Mouse (Mus musculus) ES-Bruce4 (cell line): ENCODE data around the gene Fam129b. TPM values are rescaled to one million over a fixed set of nuclear protein-coding genes. Genes with fewer than 3 reads are reported as not detected.

ENCODE experiments used
- H3K27ac ChIP-seq: 2 replicates; pipeline ENCODE4 v1.5.1; 2012; ENCODE audit warnings: low read length, inconsistent platforms; ENCODE audit not compliant: insufficient read depth
- H3K27me3 ChIP-seq: 2 replicates; pipeline ENCODE4 v1.6.1; 2012; ENCODE audit warnings: mild to moderate bottlenecking, low read length, inconsistent platforms; ENCODE audit not compliant: control insufficient read depth, poor library complexity, insufficient read depth, severe bottlenecking
- H3K36me3 ChIP-seq: 2 replicates; pipeline ENCODE4 v1.6.1; 2012; ENCODE audit warnings: inconsistent platforms, mild to moderate bottlenecking, low read length, moderate library complexity; ENCODE audit not compliant: control insufficient read depth, poor library complexity, insufficient read depth, severe bottlenecking
- H3K4me1 ChIP-seq: one replicate; pipeline ENCODE4 v1.8.1; 2011; ENCODE audit warnings: low read length; ENCODE audit not compliant: control insufficient read depth, insufficient read depth
- H3K4me3 ChIP-seq: 2 replicates; pipeline ENCODE4 v1.5.1; 2011; ENCODE audit warnings: low read depth, mild to moderate bottlenecking, low read length
- H3K9ac ChIP-seq: 2 replicates; pipeline ENCODE4 v1.6.1; 2012; ENCODE audit warnings: low read depth, mild to moderate bottlenecking, inconsistent platforms; ENCODE audit not compliant: poor library complexity, severe bottlenecking
- H3K9me3 ChIP-seq: replicated peaks from 2 replicates; pipeline ENCODE4 v1.6.1; 2012; ENCODE audit warnings: mild to moderate bottlenecking, low read length, inconsistent platforms; ENCODE audit not compliant: control insufficient read depth, poor library complexity, insufficient read depth, severe bottlenecking
- CTCF ChIP-seq: IDR thresholded peaks from one replicate; pipeline ENCODE4 v1.8.1; 2011; ENCODE audit warnings: low read depth, low read length
- EP300 ChIP-seq: IDR thresholded peaks from 2 replicates; pipeline ENCODE4 v1.6.1; 2011; ENCODE audit warnings: low read depth, low read length; ENCODE audit not compliant: insufficient read depth
- POLR2A ChIP-seq: IDR thresholded peaks from one replicate; pipeline ENCODE4 v1.8.1; 2011; ENCODE audit warnings: low read length; ENCODE audit not compliant: insufficient read depth
- polyA plus RNA-seq: library from polyadenylated mRNA; stranded (reverse); fragments of >200 nt; gene quantifications from 2 replicates; pipeline ENCODE4 v1.2.4, GENCODE M21; 2011; ENCODE audit warnings: low read depth; ENCODE audit not compliant: missing spikeins, insufficient read depth, insufficient read length

Fam129b gene
- polyA plus RNA-seq, 1 experiment, result 65.5 TPM

GRCm38 (mm10) chr2:32881723-32882122, 5.8 kb downstream of the Fam129b start:
- Histone ChIP-seq H3K9ac (no peak overlapping the region), H3K9me3 (no peaks in the 10 kb centered on the region), H3K27ac (no peak overlapping the region), H3K4me1 (peaks cover 10% of the 10 kb centered on the region), H3K36me3 (no peaks in the 10 kb centered on the region), H3K4me3 (no peak overlapping the region), H3K27me3 (no peaks in the 10 kb centered on the region)
- TF ChIP-seq POLR2A (no peak), CTCF (no peak), EP300 (no peak)

GRCm38 (mm10) chr2:32882283-32883043, 6.5 kb downstream of the Fam129b start:
- Histone ChIP-seq H3K4me1 (peaks cover 10% of the 10 kb centered on the region), H3K27me3 (no peaks in the 10 kb centered on the region), H3K9ac (no peak overlapping the region), H3K4me3 (no peak overlapping the region), H3K36me3 (no peaks in the 10 kb centered on the region), H3K9me3 (no peaks in the 10 kb centered on the region), H3K27ac (no peak overlapping the region)
- TF ChIP-seq CTCF (no peak), EP300 (no peak), POLR2A (no peak)

- Histone ChIP-seq H3K9ac (no peak overlapping the region), H3K27me3 (no peaks in the 10 kb centered on the region), H3K4me3 (no peak overlapping the region), H3K4me1 (peaks cover 7% of the 10 kb centered on the region), H3K27ac (no peak overlapping the region), H3K9me3 (no peaks in the 10 kb centered on the region), H3K36me3 (no peaks in the 10 kb centered on the region)
- TF ChIP-seq POLR2A (no peak), EP300 (no peak), CTCF (no peak)
Observed at GRCm38 (mm10) chr2:32884745-32885144, 8.8 kb downstream of the Fam129b start.

GRCm38 (mm10) chr2:32888029-32888428, 12.1 kb downstream of the Fam129b start:
- Histone ChIP-seq H3K4me1 (peaks cover 11% of the 10 kb centered on the region), H3K36me3 (no peaks in the 10 kb centered on the region), H3K4me3 (no peak overlapping the region), H3K27ac (no peak overlapping the region), H3K9ac (no peak overlapping the region), H3K9me3 (no peaks in the 10 kb centered on the region), H3K27me3 (no peaks in the 10 kb centered on the region)
- TF ChIP-seq EP300 (no peak), POLR2A (no peak), CTCF (no peak)

GRCm38 (mm10) chr2:32888551-32888950, 12.6 kb downstream of the Fam129b start:
- Histone ChIP-seq H3K27me3 (no peaks in the 10 kb centered on the region), H3K4me3 (no peak overlapping the region), H3K9me3 (no peaks in the 10 kb centered on the region), H3K9ac (no peak overlapping the region), H3K27ac (no peak overlapping the region), H3K36me3 (no peaks in the 10 kb centered on the region), H3K4me1 (peaks cover 11% of the 10 kb centered on the region)
- TF ChIP-seq EP300 (no peak), CTCF (no peak), POLR2A (no peak)

- H3K27ac ChIP-seq, result no peak overlapping the region
- no peaks in the 10 kb centered on the region for H3K36me3 ChIP-seq
- no peaks in the 10 kb centered on the region for H3K27me3 ChIP-seq
- H3K9ac ChIP-seq, result no peak overlapping the region
- TF ChIP-seq POLR2A (no peak), CTCF (no peak), EP300 (no peak)
- H3K4me3 ChIP-seq, result no peak overlapping the region
- H3K9me3 ChIP-seq, result no peaks in the 10 kb centered on the region
- H3K4me1 ChIP-seq, result peaks cover 6% of the 10 kb centered on the region
Observed at GRCm38 (mm10) chr2:32890280-32890679, 14.4 kb downstream of the Fam129b start.
